8 mouse cellular contexts compared by ENCODE assay signal in genomic region chr2:155764679-155765418, GRCm38 (mm10). TPM values are rescaled to one million over a fixed set of nuclear protein-coding genes. Genes with fewer than 3 reads are reported as not detected.
DNase-seq lines count a peak whose midpoint lies in the region; ATAC-seq lines count a peak whose summit lies in the region.

No protein-coding gene starts in this region.

- no peak overlapping the region; the same call in 1 of the 2 replicates for H3K9ac ChIP-seq in hindbrain, embryonic 13.5 days
- no peak overlapping the region for H3K9ac ChIP-seq in heart, embryonic 15.5 days

- H3K36me3 ChIP-seq in hindbrain, embryonic 10.5 days: no peaks in the 10 kb centered on the region
- no peaks in the 10 kb centered on the region for H3K36me3 ChIP-seq in hindbrain, embryonic 13.5 days
- H3K36me3 ChIP-seq in heart, embryonic 15.5 days: no peaks in the 10 kb centered on the region

- no peak overlapping the region for H3K27ac ChIP-seq in hindbrain, embryonic 10.5 days
- H3K27ac ChIP-seq in hindbrain, embryonic 13.5 days: no peak overlapping the region
- H3K27ac ChIP-seq in heart, embryonic 15.5 days: no peak overlapping the region

- H3K4me3 ChIP-seq in hindbrain, embryonic 10.5 days: no peak overlapping the region
- H3K4me3 ChIP-seq in hindbrain, embryonic 13.5 days: no peak overlapping the region
- no peak overlapping the region for H3K4me3 ChIP-seq in heart, embryonic 15.5 days

- peak; percentile 69 for DNase-seq in hindbrain, embryonic 10.5 days (ENCODE audit: low spot score)
- DNase-seq in c-Kit-negative CD71-positive TER-119-positive erythroid progenitor cells, embryonic 14.5 days (ENCODE audit: low read depth, low spot score): peak; percentile 51
- peak; percentile 24 for DNase-seq in fibroblast of lung, adult 2 months (ENCODE audit: low read depth)
- peak; percentile 59 for DNase-seq in layer of hippocampus, adult 9-10 months (ENCODE audit: low spot score)
- peak; percentile 31 to 71 for DNase-seq in spleen, adult 18-20 months

- WGBS in hindbrain, embryonic 10.5 days: 56% methylated on average over 13 of the region's 13 CpGs
- 55% methylated on average over 13 of the region's 13 CpGs for whole genome bisulfite sequencing in hindbrain, embryonic 13.5 days
- 44% methylated on average over 13 of the region's 13 CpGs for WGBS in heart, embryonic 15.5 days

- H3K27me3 ChIP-seq in hindbrain, embryonic 10.5 days (ENCODE audit: insufficient read depth, poor library complexity, severe bottlenecking): peaks cover 3% of the 10 kb centered on the region; the same call in 1 of the 2 replicates
- H3K27me3 ChIP-seq in hindbrain, embryonic 13.5 days: peaks cover 7% of the 10 kb centered on the region; the same call in 1 of the 2 replicates
- H3K27me3 ChIP-seq in heart, embryonic 15.5 days: peaks cover 22% of the 10 kb centered on the region

- ATAC-seq in hindbrain, embryonic 13.5 days (ENCODE audit: low FRiP score): no peak
- ATAC-seq in heart, embryonic 15.5 days (replicated peaks; ENCODE audit: insufficient number of reproducible peaks, insufficient read depth, low FRiP score, low read depth): no peak
- peak; percentile 82 for ATAC-seq in megakaryocyte, adult 5-6 weeks (ENCODE audit: poor library complexity, severe bottlenecking)

- H3K4me2 ChIP-seq in hindbrain, embryonic 13.5 days: no peak overlapping the region
- peak overlapping the region; percentile 36; the same call in 1 of the 2 replicates for H3K4me2 ChIP-seq in heart, embryonic 15.5 days

- no peaks in the 10 kb centered on the region for H3K4me1 ChIP-seq in hindbrain, embryonic 10.5 days (replicated peaks)
- H3K4me1 ChIP-seq in hindbrain, embryonic 13.5 days (replicated peaks): no peaks in the 10 kb centered on the region
- H3K4me1 ChIP-seq in heart, embryonic 15.5 days (replicated peaks): no peaks in the 10 kb centered on the region

- no peaks in the 10 kb centered on the region for H3K9me3 ChIP-seq in hindbrain, embryonic 10.5 days
- no peaks in the 10 kb centered on the region for H3K9me3 ChIP-seq in hindbrain, embryonic 13.5 days
- no peaks in the 10 kb centered on the region for H3K9me3 ChIP-seq in heart, embryonic 15.5 days (replicated peaks)

RNA-seq across cellular contexts. Expression of gene Mmp24, which starts 10.3 kb away (rescaled TPM):
- 1.4 and 2.5 TPM in 2 replicates for polyA plus RNA-seq in hindbrain, embryonic 10.5 days (2016; fragmentation: Nextera tagmentation; extraction: Ambion mirVana)
- 11.3 and 11.9 TPM in 2 replicates for polyA plus RNA-seq in hindbrain, embryonic 13.5 days (2015; fragmentation: Nextera tagmentation; extraction: Ambion mirVana)
- 0.05 and 0.13 TPM in 2 replicates for polyA plus RNA-seq in heart, embryonic 15.5 days (2015; fragmentation: Nextera tagmentation; extraction: Ambion mirVana)
- not detected in 2 replicates for total RNA-seq in megakaryocyte, adult 5-6 weeks (2015)
- 0.07 and 0.65 TPM in 2 replicates for total RNA-seq in megakaryocyte, adult 5-6 weeks (2017)

RNA-seq across cellular contexts. Expression of gene Procr, which starts 13.9 kb away (rescaled TPM):
- polyA plus RNA-seq in hindbrain, embryonic 10.5 days (2016; fragmentation: Nextera tagmentation; extraction: Ambion mirVana): 1.5 and 1.7 TPM in 2 replicates
- polyA plus RNA-seq in hindbrain, embryonic 13.5 days (2015; fragmentation: Nextera tagmentation; extraction: Ambion mirVana): 2.8 and 4.1 TPM in 2 replicates
- 8.0 and 8.3 TPM in 2 replicates for polyA plus RNA-seq in heart, embryonic 15.5 days (2015; fragmentation: Nextera tagmentation; extraction: Ambion mirVana)
- total RNA-seq in megakaryocyte, adult 5-6 weeks (2015): 0.83 TPM in 1 of 2 replicates, not detected in the other
- not detected in 2 replicates for total RNA-seq in megakaryocyte, adult 5-6 weeks (2017)

RNA-seq across cellular contexts. Expression of gene Gm17581, which starts 29.2 kb away (rescaled TPM):
- polyA plus RNA-seq in hindbrain, embryonic 10.5 days (2016; fragmentation: Nextera tagmentation; extraction: Ambion mirVana): not detected in 2 replicates
- not detected in 2 replicates for polyA plus RNA-seq in hindbrain, embryonic 13.5 days (2015; fragmentation: Nextera tagmentation; extraction: Ambion mirVana)
- not detected in 2 replicates for polyA plus RNA-seq in heart, embryonic 15.5 days (2015; fragmentation: Nextera tagmentation; extraction: Ambion mirVana)
- total RNA-seq in megakaryocyte, adult 5-6 weeks (2015): not detected in 2 replicates
- not detected in 2 replicates for total RNA-seq in megakaryocyte, adult 5-6 weeks (2017)

RNA-seq across cellular contexts. Expression of gene Edem2, which starts 35.6 kb away (rescaled TPM):
- polyA plus RNA-seq in hindbrain, embryonic 10.5 days (2016; fragmentation: Nextera tagmentation; extraction: Ambion mirVana): 33.7 and 41.1 TPM in 2 replicates
- 45.3 and 46.4 TPM in 2 replicates for polyA plus RNA-seq in hindbrain, embryonic 13.5 days (2015; fragmentation: Nextera tagmentation; extraction: Ambion mirVana)
- 20.3 and 29.3 TPM in 2 replicates for polyA plus RNA-seq in heart, embryonic 15.5 days (2015; fragmentation: Nextera tagmentation; extraction: Ambion mirVana)
- total RNA-seq in megakaryocyte, adult 5-6 weeks (2015): 23.4 and 25.9 TPM in 2 replicates
- total RNA-seq in megakaryocyte, adult 5-6 weeks (2017): 34.8 and 34.9 TPM in 2 replicates

RNA-seq across cellular contexts. Expression of gene BC029722, which starts 54.4 kb away (rescaled TPM):
- 8.4 and 16.0 TPM in 2 replicates for polyA plus RNA-seq in hindbrain, embryonic 10.5 days (2016; fragmentation: Nextera tagmentation; extraction: Ambion mirVana)
- polyA plus RNA-seq in hindbrain, embryonic 13.5 days (2015; fragmentation: Nextera tagmentation; extraction: Ambion mirVana): 28.5 and 28.6 TPM in 2 replicates
- polyA plus RNA-seq in heart, embryonic 15.5 days (2015; fragmentation: Nextera tagmentation; extraction: Ambion mirVana): 14.8 and 16.8 TPM in 2 replicates
- total RNA-seq in megakaryocyte, adult 5-6 weeks (2015): 14.4 and 17.5 TPM in 2 replicates
- 12.5 and 14.9 TPM in 2 replicates for total RNA-seq in megakaryocyte, adult 5-6 weeks (2017)
